Mouse (Mus musculus) 416B (cell line): ENCODE results near the gene Fem1a.

Experiments used
- DNase-seq: peaks from one replicate; pipeline ENCODE4 v3.0.0; 2011; ENCODE audit warnings: low read depth

Fem1a gene

DNA sequence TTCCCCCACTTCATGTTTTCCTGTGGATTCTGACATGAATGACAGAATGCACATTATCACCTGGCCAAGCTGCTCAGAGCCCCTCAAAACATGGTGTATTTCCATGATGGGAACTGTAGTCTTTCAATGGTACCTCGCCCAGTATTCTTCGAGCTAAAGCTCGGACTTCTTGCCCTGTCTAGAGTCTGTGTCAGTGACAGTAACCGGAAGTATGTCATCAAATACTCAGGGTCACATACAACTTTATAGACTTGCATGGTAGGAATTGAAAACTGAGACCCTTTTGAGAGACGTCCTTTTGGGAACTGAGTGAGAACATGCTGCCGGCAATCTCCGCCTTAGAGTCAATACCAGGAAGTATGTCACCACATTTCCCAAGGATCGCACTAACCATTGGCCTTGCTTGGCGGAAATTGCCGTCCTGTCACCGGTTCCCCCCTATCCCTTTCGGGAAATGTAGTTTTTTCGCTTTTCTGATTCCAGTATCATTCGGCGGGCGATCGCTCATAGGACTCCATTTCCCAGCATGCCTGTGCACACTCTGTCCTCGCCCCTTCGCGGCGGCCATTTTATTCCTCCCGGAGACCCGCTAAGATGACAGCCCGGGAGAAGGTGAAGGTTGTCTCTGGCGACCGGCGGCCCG, at the start of gene Fem1a:
Fem1a (plus strand) TSS at position 572 of the 643 bp plus-strand sequence.
- peak; percentile 99 for DNase-seq

DNA sequence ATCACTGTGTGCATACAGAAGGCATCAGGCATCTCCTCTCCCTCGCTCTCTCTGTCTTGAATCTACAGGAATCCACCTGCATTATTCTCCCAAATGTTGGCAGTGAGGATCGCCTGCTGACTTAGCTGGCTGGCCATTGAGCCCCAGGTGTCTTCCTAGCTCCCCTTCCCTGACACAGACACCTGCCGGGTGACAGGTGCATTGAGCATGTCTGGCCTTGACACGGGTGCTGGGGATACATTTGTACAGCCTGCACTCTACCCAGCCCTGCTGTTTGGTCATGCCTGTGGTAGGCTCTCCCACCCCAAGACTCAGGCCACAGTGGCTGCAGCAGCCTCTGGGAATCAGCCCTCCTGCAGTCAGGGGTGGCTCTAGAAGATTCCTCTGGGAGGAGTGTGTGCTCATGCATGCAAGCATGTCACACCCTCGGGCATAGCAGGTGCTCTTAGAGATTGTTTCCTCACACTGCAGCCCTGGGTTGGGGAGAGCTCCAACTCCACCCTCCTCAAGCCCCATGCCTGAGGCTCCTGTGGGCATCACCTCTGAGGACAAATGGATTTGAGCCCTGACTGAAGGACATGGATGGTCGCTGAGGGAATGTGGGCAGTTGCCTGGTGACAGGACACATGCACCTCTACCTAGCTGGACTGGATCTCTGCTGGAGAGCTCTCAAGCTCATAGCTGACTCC, 49.5 kb upstream of the Fem1a start:
- no peak for DNase-seq

DNA sequence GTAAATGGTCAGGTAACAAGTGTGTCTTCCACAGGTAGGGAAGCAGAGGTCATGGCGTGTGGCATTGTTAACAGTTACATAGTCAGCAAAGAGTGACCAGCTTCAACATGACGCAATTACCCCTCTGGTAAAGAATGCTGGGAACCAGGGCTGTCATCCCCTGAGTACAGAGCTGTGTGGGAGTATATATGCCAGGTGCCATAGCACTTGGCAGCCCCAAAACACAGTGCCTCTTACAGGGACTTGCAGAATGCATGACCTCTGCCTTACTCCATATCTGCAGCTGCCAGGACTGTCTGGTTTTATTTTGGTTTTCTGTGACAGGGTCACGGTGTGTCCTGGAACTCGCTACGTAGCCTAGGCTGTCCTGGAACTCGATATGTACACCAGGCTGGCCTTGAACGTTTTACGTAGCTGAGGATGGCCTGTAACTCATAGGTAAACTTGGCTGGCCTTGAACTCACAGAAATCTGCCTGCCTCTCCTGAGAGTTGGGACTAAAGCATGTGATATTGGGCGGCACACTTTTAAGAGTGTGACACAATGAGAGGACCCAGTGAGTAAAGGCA, 48.6 kb upstream of the Fem1a start:
- no peak for DNase-seq

DNA sequence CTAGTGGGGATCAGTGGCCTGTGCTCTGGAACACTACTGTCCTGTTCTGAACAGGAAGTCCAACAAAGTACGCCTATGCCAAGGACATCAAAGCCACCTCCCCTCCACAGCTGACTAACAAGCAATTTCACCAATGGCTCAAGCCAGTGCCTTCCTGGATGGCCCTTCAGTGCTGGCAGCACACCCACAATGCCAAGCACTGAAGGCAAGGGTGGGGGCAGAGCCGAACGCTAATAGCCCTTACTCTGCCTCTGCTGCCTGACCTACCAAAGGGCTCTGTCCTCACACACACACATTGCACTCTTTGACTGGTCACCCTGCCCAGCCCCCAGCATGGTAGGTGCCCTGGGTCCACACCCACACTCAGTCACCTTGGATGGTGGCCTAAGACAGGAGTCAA, 47.8 kb upstream of the Fem1a start:
- no peak for DNase-seq

DNA sequence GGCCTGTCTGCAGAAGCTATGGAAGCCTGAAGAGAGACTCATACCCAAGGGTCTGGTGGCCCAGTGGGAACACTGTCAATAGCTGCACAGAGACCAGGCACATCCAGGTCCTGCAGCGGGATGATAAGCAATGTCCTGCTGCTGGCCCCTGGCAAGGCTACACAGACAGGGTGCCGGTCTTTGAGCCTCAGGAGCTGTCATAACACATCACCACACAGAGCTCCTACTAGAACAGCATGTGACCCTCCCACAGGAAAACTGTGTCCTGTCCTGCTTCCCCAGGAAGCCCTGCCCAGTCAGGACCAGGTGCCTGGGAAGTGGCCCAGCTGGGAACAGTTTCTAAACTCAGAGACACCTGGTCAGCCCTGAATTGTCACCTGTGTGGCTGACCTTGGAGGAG, 45.5 kb upstream of the Fem1a start:
- no peak for DNase-seq

DNA sequence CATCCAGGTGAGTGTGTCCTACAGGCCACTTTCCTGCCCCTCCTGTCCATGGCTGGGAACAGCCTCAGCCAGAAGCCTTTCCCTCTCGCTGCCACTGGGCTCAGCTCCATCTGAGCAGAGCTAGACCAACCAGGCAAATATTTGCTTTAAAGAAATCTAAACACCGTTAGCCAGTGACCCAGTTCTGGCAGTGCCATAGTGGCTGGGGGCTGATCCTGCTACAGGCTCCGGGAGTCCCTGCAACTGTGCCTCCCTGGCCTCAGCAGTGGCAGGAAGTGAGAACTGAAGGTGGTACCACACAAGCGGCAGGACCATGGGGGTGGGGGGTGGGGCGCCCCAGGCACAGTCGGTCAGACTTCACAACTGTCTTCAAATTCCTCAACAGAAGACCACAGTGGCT, 43.9 kb upstream of the Fem1a start:
- DNase-seq: no peak

DNA sequence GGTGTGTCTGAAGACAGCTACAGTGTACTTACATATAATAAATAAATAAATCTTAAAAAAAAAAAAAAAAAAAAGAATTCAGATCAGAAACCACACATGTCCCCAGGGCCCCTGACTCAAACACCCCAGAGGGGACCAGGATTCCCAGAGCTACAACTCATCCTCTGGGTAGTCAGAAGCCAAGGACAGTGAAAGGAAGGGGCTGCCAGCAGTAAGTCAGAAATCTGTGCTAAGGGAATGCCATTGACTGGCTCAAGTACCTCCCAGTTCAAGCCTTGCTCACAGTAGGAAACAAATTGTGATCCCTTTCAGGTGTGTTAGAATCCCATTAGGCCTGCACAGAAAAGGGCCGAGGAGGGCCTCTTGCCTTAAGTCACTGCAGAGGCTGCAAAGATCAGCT, 42.4 kb upstream of the Fem1a start:
- no peak for DNase-seq

DNA sequence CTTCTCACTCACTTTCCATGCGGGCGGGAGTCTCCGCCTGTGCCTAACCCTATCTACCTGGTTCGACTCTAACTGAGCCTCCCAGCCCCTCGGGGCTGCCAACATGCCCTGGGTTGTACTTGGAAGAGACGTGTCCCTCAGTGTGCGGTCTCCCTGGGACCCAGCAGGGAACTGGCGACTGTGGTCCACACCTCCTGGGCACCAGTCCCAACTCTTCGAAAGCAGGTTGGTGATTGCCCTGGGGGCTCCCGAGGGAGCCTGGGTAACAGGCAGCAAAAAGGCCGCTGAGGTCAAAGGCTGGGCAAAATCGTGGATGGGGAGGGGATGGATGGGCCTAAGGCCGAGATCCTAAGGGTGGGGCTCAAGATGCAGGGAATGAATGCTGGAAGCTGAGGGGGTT, 38.9 kb upstream of the Fem1a start:
- DNase-seq: no peak

DNA sequence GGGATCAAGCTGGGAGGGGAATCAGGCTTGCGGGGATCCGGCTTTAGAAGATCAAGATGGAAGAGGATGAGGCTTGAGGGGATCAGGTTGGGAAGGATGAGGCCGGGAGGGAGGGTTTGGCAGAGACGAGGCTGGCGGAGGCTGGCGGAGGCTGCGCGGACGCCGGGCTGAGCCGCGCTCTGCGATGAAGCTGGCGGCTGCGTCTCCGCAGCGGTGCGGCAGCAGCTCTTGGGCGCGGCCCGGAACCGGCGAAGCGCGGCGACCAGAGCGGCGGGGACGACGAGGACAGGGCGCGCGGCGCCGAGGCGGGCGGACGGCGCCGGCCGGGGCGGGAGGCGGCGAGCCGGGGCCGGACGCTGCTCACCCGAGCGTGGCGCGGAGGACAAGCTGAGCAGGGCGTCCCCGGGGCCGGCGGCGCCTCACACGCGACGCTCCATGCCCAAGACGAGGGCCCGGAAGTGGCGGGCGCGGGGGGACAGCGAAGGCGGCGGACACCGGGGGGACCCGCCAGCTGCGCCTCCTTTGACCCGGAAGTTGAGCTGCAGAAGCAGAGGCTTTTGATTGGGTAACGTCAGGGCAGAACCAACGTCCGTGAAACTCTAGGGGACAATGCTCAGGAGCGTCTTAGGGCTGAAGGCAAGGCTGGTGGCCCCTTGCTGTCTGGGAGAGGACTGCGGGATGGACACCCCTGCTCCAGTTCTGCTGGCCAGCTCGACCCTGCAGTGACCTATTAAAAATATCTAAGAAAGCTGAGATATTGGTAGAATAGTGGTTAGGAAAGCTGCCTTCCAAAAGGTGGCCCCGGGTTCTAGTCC, 38.0 kb upstream of the Fem1a start, which contains the start of gene Dpp9:
Dpp9 (minus strand) TSS at position 529 of the 815 bp plus-strand sequence.
- peak; percentile 100 for DNase-seq

DNA sequence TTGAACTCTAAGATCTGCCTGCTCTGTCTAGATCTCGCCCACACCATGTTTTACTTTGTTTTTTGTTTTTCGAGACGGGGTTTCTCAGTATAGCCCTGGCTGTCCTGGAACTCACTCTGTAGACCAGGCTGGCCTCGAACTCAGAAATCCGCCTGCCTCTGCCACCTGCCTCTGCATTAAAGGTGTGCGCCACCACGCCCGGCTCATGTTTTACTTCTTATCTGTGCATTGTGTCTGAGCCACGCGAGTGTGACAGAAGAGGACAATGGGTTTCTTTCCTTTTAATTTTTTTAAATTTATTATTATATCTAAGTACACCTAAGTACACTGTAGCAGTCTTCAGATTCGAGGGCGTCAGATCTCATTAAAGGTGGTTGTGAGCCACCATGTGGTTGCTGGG, 37.4 kb upstream of the Fem1a start:
- no peak for DNase-seq

DNA sequence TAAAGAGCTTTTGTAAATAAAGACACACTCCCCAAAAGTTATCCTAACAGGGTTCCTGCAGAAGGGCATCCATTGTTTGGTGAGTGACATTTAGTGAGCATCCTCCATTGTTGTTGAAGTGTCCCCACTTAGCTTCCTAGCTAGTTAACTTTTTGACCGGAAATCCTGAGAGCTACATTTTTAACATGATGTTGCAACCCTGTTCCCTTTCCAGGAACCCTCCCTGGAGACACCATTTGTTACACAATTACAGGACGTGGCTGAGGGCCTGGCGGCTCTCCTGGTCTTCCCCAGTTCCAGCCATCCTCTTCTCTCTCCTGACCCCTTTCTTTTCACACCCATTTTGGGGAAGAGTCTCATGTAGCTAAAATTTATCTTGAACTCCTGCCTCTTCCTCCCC, 36.8 kb upstream of the Fem1a start:
- DNase-seq: peak; percentile 78

DNA sequence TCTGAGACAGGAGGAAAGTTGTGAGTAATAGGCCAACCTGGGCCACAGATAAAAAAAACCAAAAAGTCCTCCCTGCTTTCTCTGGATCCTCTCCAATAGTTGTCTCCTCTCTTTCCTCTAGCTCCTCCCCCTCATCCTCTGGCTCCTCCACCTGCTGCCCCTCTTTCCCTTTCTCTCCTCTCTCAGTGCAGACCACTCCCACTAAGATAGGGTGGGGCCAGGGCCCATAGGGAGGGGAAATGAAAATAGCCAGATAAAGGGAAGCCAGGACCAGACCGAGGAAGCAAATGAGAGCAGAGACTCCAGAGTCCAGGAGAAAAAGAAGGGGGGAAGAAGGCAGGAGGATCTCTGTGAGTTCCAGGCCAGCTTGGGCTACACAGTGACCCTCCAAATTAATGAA, 31.7 kb upstream of the Fem1a start:
- DNase-seq: no peak

DNA sequence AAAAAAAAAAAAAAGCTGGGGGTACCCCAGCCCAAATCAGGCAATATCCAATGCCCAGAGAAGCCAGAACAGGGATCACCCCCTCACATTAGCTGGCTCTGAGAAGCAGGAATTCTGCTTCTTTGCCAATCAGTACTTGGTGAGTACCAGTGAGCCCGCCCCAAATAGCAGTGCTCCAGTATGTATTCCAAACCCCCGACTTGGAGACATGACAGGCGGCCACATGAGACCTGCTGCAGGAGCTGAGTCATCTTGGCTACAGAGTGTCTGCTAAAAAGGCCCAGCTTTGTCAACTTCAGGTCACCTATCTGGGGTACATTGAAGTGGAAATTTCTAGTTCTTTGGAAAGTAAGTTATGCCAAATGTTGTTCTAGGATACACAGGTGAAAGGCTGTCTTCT, 30.0 kb upstream of the Fem1a start:
- no peak for DNase-seq

DNA sequence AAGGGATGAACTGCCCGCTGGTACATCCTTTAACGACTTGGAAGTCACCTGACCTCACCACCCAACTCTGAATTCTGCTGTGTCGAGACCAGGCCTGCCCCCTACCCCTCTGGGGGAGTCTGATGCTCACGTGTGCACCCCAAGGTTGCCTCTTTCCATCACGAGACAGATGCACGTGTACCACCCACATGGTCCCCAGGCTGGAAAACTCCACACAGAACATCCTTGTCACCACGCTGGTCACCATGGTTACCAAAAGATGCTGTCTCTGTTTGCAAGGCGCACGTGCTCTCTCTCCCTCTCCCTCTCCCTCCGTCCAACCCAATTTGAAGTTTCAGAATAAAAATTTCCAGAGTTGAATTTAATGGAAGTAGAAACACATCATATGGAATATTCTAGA, 26.7 kb upstream of the Fem1a start:
- DNase-seq: no peak

DNA sequence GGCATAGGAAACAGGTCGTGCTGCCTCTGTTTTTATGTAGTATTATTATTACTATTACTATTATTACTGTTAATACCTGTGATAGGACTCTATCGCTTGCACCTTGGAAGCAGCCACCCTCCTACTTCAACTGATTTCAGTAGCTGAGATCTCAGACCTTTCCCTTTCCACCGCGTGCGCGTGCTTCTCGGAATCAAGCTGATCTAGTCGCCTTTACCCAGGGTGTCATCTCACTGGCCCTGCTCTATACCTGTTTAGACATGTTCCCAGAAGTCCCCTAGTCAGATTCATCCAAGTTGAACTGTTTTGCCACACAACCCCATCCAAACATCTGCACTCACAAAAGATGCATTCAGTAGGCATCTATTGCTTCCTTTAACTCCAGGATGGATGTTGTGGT, 23.2 kb upstream of the Fem1a start:
- DNase-seq: no peak

DNA sequence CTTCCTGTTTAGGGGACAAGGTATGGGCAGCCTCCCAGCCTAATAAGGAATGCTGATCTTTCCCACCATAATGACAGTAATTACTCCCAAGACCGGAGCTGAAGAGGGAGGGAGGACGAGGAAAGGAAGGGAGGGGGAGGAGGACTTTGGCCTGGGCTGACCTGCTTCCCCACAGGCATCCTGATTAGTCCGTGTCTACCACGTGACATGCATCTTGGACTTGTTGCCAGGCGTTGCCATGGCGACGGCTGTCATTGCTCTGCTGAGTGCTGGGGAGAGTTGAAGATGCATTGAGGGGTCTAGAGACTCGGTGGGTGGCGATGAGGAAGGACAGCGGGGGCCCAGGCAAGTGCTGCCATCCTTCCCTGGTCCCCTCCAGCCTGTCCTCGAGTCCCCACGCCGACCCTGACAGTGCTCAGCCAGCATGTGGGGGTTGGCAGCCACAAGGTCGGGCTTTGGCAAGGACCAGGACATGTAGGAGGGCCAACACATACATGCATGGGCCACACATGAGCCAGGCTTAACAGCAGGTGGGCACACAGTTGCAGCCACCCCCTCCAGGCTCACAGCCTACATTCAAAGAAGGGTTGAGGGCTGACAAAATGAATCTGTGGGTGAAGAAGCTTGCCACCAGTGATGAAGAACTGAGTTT, 22.7 kb upstream of the Fem1a start:
- peak; percentile 27 for DNase-seq

DNA sequence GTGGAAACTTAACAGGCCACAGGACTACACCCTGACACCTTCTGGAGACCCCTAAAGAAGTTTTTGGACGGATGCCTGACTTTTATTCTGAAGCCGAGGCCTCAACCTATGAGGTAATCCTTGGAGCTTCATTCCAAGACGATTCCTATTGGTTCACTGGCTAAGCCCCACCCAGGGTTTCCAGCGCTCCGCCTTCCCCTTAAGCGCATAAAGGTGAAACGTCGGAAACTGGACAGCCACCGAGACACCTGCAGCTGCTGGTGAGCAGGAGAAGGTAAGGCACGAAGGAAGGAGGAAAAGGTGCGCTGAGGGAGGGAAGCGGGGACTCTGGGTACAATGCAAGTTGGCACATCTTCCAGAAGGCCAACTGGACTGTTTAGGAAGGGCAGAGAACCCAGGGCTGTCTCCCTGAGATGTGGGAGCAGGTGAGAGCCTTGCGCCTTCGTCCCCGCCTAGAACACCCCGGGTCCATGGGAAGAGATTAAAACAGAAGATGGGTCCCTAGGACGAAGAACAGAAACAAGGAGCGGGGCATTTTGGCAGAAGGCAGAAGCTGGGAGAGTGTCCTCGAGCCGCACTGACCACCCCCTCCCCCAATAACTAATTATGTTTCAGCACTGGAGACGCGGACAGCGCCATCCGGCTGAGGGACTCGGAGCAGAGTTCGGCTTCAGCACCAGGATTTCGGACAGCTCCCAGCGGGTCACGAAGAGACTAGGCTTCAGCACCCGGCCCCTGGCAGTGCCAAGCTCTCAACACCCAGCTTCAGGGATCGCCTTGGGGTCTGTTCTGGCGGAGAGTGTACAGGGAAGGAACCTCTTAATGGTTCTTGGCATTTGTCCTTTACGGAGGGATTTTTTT, 14.8 kb upstream of the Fem1a start:
- DNase-seq: peak; percentile 84

DNA sequence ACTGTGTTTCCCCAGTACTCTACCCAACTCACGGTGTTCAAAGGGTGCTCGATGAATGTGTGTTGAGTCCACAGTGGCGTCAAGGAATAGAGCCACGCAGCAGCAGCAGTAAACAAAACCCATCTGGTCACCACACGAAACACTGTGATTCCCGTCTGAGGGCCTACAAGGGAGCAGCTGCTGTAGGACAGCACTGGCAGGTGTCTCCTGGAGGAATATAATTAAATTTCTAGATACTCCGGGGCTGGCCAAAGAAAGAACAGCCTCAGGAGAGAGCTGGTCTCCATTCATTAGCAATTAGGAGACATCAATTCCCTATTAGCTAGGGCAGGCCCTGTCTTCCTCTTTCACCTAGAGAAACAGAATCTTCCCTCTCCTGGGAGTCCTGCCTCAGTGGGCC, 11.0 kb upstream of the Fem1a start:
- DNase-seq: no peak

DNA sequence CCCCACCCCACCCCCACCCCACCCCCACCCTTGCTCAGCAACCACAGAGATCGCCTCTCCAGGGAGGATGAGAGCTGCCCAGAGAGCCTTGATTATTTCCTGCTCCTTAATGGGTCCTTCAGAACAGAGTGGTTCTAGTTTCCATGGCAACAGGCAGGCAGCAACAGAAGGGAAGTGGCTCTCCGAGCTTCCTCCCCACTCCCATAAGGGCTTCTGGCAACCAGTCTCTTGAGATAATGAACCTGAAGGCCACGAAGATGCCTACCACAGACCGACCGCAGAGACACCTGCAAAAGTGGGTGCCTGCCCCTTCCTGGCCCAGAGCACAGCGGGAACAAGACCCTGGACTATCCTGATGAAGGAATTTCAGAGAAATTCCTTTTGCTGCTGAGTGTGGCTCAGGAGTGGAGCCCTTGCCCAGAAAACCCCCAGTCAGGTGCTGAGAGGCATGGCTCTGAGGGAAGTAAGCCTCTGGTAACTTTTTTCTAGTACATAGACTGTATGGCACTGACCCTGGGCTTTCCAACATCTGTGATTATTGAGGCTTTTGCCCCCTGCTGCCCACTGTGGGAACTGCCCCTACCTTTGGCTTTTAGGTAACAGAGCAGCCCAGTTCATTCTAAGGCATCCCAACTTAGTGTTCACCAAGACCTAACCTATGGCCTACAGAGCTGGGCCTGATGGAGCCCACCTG, 5.3 kb upstream of the Fem1a start:
- peak; percentile 78 for DNase-seq

DNA sequence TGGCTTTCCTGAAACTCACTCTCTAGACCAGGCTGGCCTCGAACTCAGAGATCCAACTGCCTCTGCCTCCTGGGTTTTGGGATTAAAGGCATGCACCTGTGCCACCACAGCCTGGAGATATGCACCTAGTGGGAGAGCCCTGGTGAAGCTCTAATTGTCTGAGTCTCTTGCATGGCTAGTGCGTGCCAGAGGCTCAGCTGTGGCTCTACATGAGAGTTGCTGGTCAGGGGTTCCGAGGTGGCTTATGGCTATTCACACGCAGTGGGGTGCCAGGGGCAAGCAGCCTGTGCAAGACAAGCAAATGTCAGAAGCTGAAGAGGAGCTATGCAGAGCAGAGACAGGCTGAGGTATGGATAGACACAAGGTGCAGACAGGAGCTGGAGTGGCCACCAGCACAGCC, 1.9 kb upstream of the Fem1a start:
- no peak for DNase-seq

DNA sequence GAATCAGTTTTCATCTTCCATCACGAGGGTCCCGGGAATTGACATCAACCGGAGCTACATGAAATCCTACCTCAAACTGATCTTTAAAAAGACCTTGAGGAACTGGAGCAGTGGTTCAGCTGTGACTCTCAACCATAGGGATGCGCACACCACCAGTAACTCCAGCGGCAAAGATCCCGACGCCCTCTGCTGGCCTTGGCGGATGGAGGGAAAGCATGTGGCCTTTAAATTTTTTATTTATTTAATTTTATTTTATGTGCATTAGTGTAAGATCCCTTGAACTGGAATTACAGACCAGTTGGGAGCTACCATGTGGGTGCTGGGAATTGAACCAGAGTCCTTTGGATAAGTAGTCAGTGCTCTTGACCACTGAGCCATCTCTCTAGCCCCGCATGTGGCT, 1.2 kb upstream of the Fem1a start:
- DNase-seq: peak; percentile 89
